In genomic region chr4:150040003-150040581, GRCm38 (mm10) we compare ENCODE assay signal across 18 mouse cellular contexts.
DNase-seq lines count a peak whose midpoint lies in the region.
"Had no signal": no experiment of that assay in that cellular context is flagged by ENCODE, and none has a peak within 500 bp of the region (broad histone marks: within the 10 kb centered on the region; RNA-seq: fewer than 3 reads in every experiment).

No protein-coding gene starts in this region.

- peak; percentile 49 for DNase-seq in testis, postnatal 14 days (ENCODE audit: low spot score)
- no peak for DNase-seq in testis, postnatal 10 days (ENCODE audit: low spot score)
- peak; percentile 32 for DNase-seq in ES-CJ7 (ENCODE audit: low read depth, low spot score)
- DNase-seq in ZHBTc4 (ENCODE audit: low read depth, low spot score) = peak; percentile 55
- DNase-seq in thymus, postnatal 25 days = no peak
- no peak for DNase-seq in frontal cortex, postnatal 25 days (ENCODE audit: low spot score in 2 of 2)
- DNase-seq: adrenal gland, adult 8-10 months; adrenal gland, postnatal 25 days; cerebellum, adult 11-12 months; cerebellum, adult 8-10 months; cerebellum, postnatal 10 days; cerebellum, postnatal 36 days; embryo, embryonic 11 days; gastrocnemius, postnatal 10 days; gastrocnemius, postnatal 36 days; heart, adult 2 months; heart, postnatal 14 days; heart, postnatal 4 days had no signal

Comparison
In these comparisons a context has a peak if more than half of its experiments do, and no peak if none do; other contexts are left out.
1. DNase-seq: peak in testis, postnatal 14 days (single experiment), ES-CJ7 (single experiment) and ZHBTc4 (single experiment); none in testis, postnatal 10 days (single experiment), thymus, postnatal 25 days (single experiment) and frontal cortex, postnatal 25 days (0 of 2).